Mouse (Mus musculus): ENCODE measurements around the gene Hspb11.

Gene Hspb11

DNA sequence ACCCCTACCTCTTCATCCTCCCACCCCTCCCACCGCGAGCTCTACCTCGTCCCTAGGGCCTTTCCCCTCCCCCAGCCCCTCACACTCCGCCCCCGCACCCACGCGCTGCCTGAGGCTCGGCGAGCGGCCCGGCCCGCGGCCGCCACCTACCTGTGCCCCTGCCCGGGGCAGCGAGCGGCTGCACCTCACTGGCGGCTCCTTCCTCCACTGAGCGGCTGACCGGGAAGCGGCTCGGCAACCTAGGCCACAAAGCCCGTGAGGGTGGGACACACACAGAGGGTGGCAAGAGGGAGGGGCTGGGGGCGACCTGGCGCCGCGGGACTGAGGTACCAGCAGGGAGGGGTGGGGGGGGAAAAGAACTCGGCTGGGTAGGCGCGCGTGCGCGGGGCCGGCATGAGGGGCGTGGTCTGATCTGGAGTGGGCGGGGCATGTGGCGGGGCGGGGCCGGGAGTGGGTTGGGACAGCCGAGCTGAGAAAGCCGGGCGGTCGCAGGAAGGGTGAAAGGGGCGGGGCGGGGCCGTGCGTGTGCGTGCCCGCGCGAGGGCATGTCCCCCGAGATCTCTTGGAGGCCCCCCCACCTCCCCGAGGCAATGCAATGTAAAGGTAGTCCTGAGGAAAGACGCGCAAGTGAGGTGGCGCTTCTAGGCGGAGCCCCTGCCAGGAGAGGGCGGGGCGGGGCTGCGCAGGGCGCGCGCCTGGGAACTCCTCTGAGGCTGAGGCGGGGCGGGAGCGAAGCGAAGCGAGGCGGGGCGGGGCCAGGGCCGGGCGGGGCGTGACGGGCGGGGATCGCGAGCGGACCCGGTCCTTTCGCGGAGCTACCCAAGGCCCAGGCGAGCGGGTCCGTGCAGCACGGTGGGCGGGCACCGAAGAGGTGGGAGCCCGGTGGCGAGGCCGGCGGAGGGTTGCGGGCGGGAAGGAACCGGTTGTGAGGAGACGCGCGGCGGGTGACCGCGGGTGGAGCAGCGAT, at the start of gene Hspb11, which contains the start of gene Lrrc42:
Gene Hspb11, plus strand, starts transcription at position 469 of the 967 bp plus-strand sequence.
Gene Lrrc42, minus strand, starts transcription at position 408 of the 967 bp plus-strand sequence.
- DNase-seq, result peak; percentile 97 to 98

DNA sequence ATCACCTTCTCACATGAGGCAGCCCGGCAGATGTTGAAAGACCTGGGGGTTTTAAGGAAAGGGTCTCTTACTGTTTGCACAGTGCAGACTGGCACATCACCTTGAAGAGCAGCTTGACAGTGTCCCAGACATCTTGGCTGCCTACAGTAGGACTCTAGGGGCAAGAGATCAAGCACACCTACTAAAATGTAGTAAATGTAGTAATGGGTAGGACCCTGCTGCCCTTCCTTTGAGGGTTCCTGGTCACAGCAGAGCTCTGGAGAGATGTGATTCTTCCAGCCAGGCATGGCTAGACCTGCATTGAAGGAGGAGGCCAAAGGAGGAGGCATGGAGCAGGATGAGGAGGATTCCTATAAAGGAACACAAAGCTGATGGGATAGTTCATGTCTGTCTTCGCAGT, 46.4 kb upstream of the Hspb11 start:
- DNase-seq, result no peak

DNA sequence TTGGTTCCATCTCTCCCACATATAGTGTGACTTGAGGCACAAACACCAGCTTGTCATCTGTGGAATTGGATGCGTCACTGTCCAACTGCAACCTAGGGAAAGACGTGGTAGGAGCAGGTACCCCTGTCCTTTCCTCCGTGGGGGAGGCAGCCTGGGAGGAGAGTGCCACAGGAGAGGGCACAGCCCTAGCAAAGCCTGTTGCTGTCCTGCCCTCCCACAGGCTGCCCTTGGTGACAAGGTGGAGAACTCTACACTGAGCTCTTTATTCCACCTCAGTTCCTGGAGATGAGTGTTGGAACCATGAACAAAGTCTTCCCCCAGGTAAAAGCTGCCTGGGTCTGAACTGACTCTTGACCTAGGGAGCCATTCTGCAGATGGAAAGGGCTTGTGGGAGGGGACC, 44.5 kb upstream of the Hspb11 start, which contains the start of gene Ldlrad1:
Gene Ldlrad1, plus strand, starts transcription at position 301 of the 400 bp plus-strand sequence.
- DNase-seq, result no peak

- DNase-seq, result no peak
Observed at GRCm38 (mm10) chr4:107210483-107211097, 42.8 kb upstream of the Hspb11 start.

- no peak for DNase-seq
Observed at GRCm38 (mm10) chr4:107211465-107211864, 41.9 kb upstream of the Hspb11 start.

DNA sequence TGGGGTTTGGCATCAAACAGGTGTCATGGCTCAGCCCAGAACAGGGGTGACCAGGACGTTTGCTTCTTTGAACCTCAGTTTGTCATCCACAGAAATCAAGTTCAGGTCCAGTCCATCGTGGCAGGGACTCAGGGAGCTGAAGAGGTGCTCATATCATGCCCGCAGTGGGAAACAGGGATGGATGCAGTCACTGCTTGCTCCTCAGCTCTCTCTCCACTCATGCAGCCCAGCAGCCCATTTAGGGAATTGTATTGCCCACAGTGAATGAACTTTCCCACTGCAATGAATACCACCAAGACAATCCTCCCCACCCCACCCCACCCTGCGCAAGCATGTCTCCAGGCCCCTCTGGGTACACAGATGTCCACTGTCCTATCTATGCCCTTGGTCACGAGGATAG, 41.5 kb upstream of the Hspb11 start:
- DNase-seq, result no peak

DNA sequence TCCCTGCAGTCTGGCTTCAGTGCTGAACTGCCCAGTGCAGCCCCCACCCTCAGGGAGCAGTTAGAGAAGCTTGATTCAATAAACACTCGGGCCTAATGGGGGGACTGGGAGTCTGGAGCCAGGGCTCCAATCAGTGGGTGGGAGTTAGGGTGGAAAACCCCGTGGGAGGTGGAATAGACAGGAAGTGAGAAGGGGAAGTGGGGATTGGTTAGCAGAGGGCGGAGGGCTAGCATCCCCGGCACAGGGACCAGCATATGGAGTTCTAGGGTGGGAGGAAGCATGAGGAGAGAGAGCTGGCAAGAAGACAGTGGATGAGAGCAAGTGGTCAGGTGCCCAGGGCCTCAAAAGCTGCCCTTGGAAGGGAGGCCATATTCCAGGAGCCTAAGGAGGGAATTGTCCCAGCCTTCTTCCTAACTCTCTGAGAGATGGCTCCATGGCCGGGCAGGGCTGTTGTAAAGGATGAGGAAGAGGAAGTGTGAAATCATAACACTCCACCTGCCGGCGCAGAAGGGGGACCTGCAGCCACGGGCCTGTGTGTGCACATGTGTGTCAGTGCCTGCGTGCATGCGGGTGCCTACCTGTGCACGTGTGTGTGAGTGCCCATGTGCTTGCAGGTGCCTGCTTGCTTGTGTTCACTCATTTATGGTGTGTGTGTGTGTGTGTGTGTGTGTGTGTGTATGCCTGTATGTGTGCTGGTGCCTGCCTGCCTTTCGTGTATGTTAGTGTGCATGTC, 39.9 kb upstream of the Hspb11 start:
- no peak for DNase-seq

GRCm38 (mm10) chr4:107217574-107217973, 35.8 kb upstream of the Hspb11 start:
- DNase-seq, result no peak

DNA sequence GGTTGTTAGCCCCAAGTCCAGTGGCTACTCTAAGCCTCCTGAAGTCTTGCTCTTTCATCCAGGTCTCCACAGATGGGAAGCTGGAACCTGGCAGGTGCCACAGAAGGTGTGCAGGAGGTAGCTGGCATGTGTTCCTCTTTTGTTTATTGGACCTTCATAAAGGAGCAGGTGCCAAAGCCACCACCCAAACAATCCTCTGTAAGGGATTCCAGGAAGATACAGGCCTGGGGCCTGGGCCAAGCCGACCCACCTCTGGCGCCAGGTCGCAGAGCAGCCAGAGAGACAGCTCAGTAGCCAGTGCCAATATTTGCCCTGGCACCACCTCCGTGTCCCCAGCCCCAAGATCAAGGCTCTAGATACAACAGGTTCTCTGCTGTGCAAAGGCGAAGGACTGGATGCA, 31.9 kb upstream of the Hspb11 start:
- no peak for DNase-seq

GRCm38 (mm10) chr4:107223225-107224204, 29.9 kb upstream of the Hspb11 start:
- peak in 1 of 2 experiments; percentile 23 for DNase-seq

DNA sequence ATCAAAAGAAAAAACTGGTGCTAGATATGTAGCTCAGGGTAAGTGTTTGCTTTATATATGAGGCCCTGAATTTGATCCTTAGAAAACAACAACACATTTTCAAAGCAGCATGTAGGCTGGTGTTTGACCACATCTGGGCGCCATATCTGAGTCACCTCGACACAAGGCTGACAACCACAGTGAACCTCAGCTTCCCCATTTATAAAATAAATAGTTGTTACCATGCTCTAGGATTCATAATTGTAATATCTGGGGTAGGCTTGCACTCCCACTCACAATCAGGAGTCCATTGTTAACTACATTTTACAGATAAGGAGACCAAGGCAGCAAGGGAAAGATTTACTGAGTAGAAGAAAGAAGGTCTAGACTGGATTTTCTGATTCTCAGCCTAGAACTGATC, 27.1 kb upstream of the Hspb11 start:
- DNase-seq, result no peak

DNA sequence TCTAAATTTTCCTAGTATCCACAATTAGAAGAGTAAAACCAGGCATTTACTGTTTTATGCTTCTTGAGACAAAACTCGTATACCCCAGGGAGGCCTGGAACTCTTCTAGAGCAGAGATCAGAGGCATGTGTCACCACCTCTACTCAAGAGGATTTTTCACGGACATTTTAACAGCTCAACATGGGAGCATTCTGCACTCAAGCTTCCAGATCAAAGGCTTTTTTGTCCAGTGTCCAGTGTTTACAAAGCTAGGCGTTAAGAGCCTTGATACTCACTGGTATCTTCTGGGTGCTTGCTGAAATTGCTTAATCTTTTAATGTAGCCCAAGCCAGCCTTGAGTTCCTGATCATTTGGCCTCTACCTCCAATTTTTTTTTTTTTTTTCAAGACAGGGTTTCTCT, 21.2 kb upstream of the Hspb11 start:
- DNase-seq, result no peak

DNA sequence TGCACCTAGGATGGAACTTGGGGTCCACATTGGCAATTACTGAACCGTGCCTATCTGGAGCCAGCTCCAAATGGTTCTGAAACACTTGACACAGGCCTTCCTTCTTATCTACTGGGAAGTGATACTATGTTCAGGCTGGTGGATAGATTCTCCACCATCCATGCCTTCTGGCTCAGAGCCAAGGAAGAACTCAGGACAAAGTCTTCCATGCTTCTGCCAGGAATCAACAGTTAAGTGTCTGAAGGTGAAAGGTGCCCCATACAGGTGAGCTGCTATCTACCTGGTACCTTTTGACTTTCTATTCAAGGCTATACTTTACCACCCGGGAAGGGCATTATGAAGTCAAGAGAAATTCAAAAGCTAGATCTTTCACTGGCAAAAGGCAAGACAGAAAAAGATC, 15.1 kb upstream of the Hspb11 start:
- DNase-seq, result no peak

DNA sequence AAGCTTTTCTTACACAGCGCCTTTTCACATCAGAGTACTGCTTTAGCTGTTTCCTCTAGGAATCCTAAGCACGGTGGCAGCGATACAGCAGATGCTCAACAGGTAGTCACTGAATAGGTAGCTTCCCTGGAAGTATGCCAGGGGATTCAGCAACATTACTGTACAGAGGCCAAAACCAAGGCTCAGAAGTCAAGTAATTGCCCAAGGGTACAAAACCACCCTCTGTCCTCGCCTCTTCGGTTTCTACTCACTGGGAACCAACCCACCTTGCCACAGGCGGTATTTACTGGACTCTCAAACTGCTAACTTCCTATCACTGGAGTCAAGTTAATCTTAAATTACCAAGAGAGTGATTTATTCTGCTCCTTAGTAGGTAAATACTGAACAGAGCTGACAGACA, 13.2 kb upstream of the Hspb11 start:
- no peak for DNase-seq

- DNase-seq, result no peak
Observed at GRCm38 (mm10) chr4:107243365-107244333, 9.7 kb upstream of the Hspb11 start.

DNA sequence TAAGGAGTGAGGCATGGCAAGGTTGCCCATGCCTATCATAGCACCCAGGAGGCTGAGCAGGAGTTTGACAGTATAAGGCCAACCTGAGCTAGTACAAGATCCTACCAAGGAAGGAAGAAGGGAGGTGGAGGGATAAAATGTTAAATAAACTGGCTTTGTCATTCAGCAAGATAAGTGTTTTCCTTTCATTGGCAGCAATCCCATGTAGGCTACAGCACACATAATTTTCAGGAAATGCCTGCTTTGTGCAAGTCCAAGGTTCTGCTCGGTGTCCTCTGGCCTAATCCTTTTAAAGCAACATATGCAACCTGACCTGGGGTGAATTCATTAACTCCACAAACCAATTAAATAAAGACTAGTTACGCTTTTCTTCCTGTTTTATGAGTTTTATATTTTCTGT, 8.0 kb upstream of the Hspb11 start:
- DNase-seq, result peak in 1 of 2 experiments; percentile 51

DNA sequence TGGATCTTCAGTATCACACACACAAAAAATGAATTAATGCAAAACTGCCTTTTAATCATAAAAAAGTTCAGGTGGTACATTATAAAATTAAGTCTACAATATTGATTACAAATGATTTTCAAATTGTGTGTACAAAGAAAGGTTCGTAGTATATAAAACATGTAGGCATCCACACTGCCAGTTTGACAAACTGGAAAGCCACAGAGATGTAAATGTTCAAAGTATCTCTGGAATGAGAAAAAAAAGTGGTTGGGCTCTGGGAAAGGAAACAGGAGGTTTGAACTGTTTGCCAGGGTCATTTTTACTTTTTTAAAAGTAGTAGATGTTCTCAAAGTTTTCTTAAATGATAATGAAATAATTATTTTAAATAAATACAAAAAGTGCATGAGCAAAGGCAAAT, 7.4 kb upstream of the Hspb11 start:
- DNase-seq, result no peak

DNA sequence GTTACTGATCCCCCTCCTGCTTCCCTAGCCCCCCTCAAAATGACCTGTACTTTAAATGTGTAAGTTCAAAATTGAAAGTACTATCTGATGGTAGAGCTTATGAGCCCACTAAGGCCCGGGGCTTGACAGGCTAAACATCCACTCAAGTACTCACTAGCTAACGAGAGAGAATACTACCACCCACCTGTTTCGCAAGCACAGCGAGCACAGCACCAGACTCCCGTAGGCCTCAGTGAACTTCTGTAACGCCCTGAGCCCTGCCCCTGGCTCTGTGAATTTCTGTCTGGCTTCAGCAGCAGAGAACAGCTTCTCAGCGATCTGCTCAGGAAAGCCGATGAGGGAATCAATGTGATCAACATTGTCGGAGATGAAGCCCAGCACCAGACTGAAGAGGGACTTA, 6.3 kb upstream of the Hspb11 start:
- DNase-seq, result no peak

DNA sequence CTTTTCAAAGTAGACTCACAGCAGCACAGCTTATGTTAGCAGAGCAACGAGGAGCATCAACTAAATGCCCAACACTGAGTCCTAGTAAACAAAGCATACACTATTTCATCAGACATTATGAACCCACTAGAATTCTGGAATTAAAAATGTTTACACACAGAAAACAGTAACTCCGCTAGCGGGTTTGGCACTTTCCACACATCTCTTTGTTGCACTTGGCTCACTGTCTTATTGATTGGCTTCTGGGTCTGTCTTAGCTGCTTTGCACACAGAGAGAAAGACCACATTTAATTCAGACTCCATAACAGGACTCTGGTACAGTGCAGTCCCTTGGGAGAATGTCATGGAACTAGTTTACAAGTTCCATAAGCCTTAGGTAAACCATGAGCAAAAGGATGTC, 5.3 kb upstream of the Hspb11 start:
- no peak for DNase-seq

DNA sequence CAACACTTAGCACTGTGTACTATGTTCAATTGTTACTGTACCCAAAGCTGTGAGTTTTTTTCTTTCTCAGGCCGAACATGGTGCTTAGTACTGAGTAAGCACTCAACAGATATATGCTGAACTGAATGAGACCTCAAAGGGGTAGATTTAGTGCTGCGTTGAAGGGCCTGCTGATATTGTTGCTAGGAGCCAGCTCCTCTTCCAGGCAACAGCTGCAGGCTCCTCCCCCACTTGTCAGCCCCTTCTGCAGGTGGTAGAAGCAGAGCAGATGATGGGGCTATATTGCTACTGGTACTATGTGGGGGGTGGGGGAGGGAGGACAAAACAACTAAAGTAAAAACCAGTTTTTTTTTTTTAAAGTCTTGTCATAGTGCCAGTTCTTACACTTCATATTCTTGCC, 3.9 kb upstream of the Hspb11 start:
- no peak for DNase-seq

GRCm38 (mm10) chr4:107250494-107250893, 2.9 kb upstream of the Hspb11 start:
- DNase-seq, result peak; percentile 59 to 67

All from kidney, postnatal 36 days (tissue).